Mouse (Mus musculus) thymus, adult 2 months (tissue): ENCODE data around the gene Gpr171.

Source experiments
- CTCF ChIP-seq: fragments of 200-500 bp; IDR thresholded peaks from 2 replicates; pipeline ENCODE4 v1.5.1; 2012; ENCODE audit warnings: mild to moderate bottlenecking, control low read depth, low read length, moderate library complexity, borderline replicate concordance; ENCODE audit not compliant: control insufficient read depth, poor library complexity, insufficient read depth; ENCODE audit errors: extremely low read depth
- POLR2A ChIP-seq: fragments of 200-500 bp; IDR thresholded peaks from 2 replicates; pipeline ENCODE4 v1.6.1; 2012; ENCODE audit warnings: mild to moderate bottlenecking, low read length, control low read depth, moderate library complexity; ENCODE audit not compliant: control insufficient read depth, poor library complexity, insufficient read depth; ENCODE audit errors: extremely low read depth

DNA sequence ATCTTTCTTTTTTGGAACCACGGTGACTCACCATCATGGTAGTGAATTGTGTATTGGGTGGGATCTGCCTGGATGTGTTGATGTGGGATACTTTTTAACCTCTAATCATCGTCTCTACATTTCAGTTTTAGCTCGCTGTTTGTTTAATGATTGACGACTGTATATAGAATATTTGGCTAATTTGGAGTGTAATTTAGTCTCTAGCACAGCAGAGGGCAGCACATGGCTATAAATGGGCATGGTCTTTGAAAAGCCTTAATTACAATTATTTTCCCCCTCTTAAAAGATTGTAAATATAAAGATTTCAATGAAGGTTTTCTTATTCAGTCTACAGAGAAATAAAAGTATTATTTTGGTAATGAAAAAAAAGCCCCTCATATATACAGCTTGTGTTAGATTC lies 24.3 kb downstream of the Gpr171 start:
- no peak for TF ChIP-seq POLR2A
- TF ChIP-seq CTCF = no peak
